Comparison of ENCODE assay signal across 14 mouse cellular contexts in genomic region chr3:142975606-142976005, GRCm38 (mm10).
"Had no signal": no experiment of that assay in that cellular context is flagged by ENCODE, and none has a peak within 500 bp of the region (broad histone marks: within the 10 kb centered on the region; RNA-seq: fewer than 3 reads in every experiment).

No protein-coding gene starts in this region.

- H3K27ac ChIP-seq: kidney, embryonic 15.5 days; layer of hippocampus, adult 2 months; limb, embryonic 10.5 days; liver, embryonic 15.5 days; macrophage; midbrain, embryonic 15.5 days; neural tube, embryonic 12.5 days; stomach, postnatal 0 days had no signal

- DNase-seq: kidney, adult 18-20 months; kidney, postnatal 4 days; lung, embryonic 14.5 days; thymus, adult 18-20 months; thymus, postnatal 14 days had no signal

- H3K4me3 ChIP-seq: kidney, embryonic 15.5 days; layer of hippocampus, adult 2 months; limb, embryonic 10.5 days; liver, embryonic 15.5 days; megakaryocyte, embryonic 14.5 days; midbrain, embryonic 15.5 days; neural tube, embryonic 12.5 days had no signal

- H3K36me3 ChIP-seq: kidney, embryonic 15.5 days; limb, embryonic 10.5 days; liver, embryonic 15.5 days; midbrain, embryonic 15.5 days; neural tube, embryonic 12.5 days had no signal

- H3K27me3 ChIP-seq: kidney, embryonic 15.5 days; liver, embryonic 15.5 days; megakaryocyte, embryonic 14.5 days; midbrain, embryonic 15.5 days; neural tube, embryonic 12.5 days had no signal

- H3K4me1 ChIP-seq: liver, embryonic 15.5 days; neural tube, embryonic 12.5 days had no signal
